Mouse (Mus musculus) midbrain, embryonic 11.5 days (tissue): ENCODE results near the gene Pik3c2g. TPM values are rescaled to one million over a fixed set of nuclear protein-coding genes. Genes with fewer than 3 reads are reported as not detected.
A peak's percentile ranks its signal among the peaks of the same experiment; 100 is the strongest.

Experiments used
- ATAC-seq: fragments of 200-750 bp; cut with Nextera tagmentation; 2 replicates; pipeline ENCODE4 v1.8.0; 2017; ENCODE audit warnings: moderate TSS enrichment, moderate library complexity; ENCODE audit not compliant: low FRiP score
- DNase-seq: peaks from one replicate; pipeline ENCODE4 v3.0.0; 2015; ENCODE audit warnings: low spot score; ENCODE audit errors: missing footprints
- H3K27ac ChIP-seq: fragments of 300-500 bp; sonication (generic); 2 replicates; pipeline ENCODE4 v1.5.1; 2014; ENCODE audit warnings: low read depth, low read length
- H3K27me3 ChIP-seq: fragments of 300-500 bp; sonication (generic); 2 replicates; pipeline ENCODE4 v1.6.1; 2014; ENCODE audit warnings: mild to moderate bottlenecking, low read length, moderate library complexity, mixed read lengths; ENCODE audit not compliant: control insufficient read depth, insufficient read depth
- H3K36me3 ChIP-seq: fragments of 300-500 bp; sonication (generic); 2 replicates; pipeline ENCODE4 v1.6.1; 2014; ENCODE audit warnings: mild to moderate bottlenecking, low read length, moderate library complexity, mixed read lengths; ENCODE audit not compliant: control insufficient read depth, insufficient read depth
- H3K4me1 ChIP-seq: fragments of 300-500 bp; sonication (generic); 2 replicates; pipeline ENCODE4 v1.6.1; 2014; ENCODE audit warnings: low read length; ENCODE audit not compliant: control insufficient read depth, insufficient read depth
- H3K4me2 ChIP-seq: fragments of 300-500 bp; sonication (generic); 2 replicates; pipeline ENCODE4 v1.6.1; 2014; ENCODE audit warnings: mild to moderate bottlenecking, moderate library complexity
- H3K4me3 ChIP-seq: fragments of 300-500 bp; sonication (generic); 2 replicates; pipeline ENCODE4 v1.5.1; 2014; ENCODE audit warnings: low read depth, low read length
- H3K9ac ChIP-seq: fragments of 300-500 bp; sonication (generic); 2 replicates; pipeline ENCODE4 v1.6.1; 2014; ENCODE audit warnings: low read length
- H3K9me3 ChIP-seq: fragments of 300-500 bp; sonication (generic); 2 replicates; pipeline ENCODE4 v1.6.1; 2016; ENCODE audit warnings: low read length; ENCODE audit not compliant: control insufficient read depth
- WGBS: fragments of 180-500 bp; shearing (Covaris S2); extraction: QIAGEN DNeasy Blood & Tissue Kit; methylation state at CpG from one replicate; pipeline ENCODE4 v1.1.7; 2014; 5-methylcytosine and 5-hydroxymethylcytosine counted together
- polyA plus RNA-seq: library from polyadenylated mRNA; unstranded; fragments of >200 nt; fragmentation: Nextera tagmentation; extraction: Ambion mirVana; gene quantifications from 2 replicates; pipeline ENCODE4 v1.2.1, GENCODE M21; 2014

The Pik3c2g gene
- polyA plus RNA-seq, 1 experiment from 2014 or later = not detected

DNA sequence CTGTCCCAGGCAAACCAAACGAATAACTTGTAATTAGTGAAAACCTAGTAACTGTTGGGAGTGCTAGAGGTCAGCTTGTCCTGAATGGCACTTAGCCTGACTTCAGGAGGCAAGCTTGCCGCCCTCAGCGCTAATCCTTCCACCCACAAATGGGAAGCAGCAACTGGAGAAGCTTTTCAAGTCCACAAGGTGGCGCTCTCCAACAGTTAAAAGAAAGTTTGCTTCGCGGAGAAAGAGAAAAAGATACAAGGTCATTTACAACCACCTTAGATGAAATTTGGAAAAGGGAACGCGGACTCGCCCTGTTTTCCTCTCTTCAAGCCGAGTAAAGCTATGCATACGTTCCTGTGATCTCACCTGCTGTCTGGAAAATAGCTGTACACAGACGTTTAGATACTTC is 2.3 kb downstream of the Pik3c2g start:
- DNase-seq = peak; percentile 94
- no peaks in the 10 kb centered on the region for H3K4me1 ChIP-seq
- ATAC-seq = peak; percentile 77; the same call in 1 of the 2 replicates
- H3K27me3 ChIP-seq = no peaks in the 10 kb centered on the region
- H3K9me3 ChIP-seq = no peaks in the 10 kb centered on the region
- H3K9ac ChIP-seq = no peak overlapping the region
- H3K27ac ChIP-seq = no peak overlapping the region
- H3K4me3 ChIP-seq = no peak overlapping the region
- whole genome bisulfite sequencing = 9% methylated on average over 12 of the region's 12 CpGs
- no peaks in the 10 kb centered on the region for H3K36me3 ChIP-seq
- H3K4me2 ChIP-seq = no peak overlapping the region

DNA sequence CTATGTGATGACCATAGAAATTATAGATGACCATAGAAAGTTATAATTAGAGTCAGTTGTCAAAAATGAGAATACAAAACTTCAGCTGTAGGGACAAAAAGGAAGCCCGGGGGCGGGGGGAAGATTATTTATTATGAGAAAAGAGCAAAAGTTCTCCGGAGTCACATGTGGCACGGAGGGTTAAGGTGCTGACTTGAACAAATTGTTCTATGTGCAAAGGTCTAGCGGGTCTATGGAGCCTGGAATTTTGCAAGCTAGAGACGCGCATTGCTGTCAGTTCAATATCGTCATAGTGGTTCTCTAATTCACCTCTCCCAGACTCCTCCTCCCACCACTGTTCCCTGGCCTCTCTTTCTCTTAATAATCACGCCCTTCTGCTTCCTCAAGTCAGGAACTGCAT is 2.8 kb downstream of the Pik3c2g start:
- Histone ChIP-seq H3K4me3 (no peak overlapping the region), H3K9me3 (no peaks in the 10 kb centered on the region), H3K36me3 (no peaks in the 10 kb centered on the region), H3K4me1 (no peaks in the 10 kb centered on the region), H3K27ac (no peak overlapping the region), H3K27me3 (no peaks in the 10 kb centered on the region), H3K4me2 (no peak overlapping the region), H3K9ac (no peak overlapping the region)
- ATAC-seq = no peak
- 72% methylated on average over 9 of the region's 9 CpGs for WGBS
- DNase-seq = no peak

DNA sequence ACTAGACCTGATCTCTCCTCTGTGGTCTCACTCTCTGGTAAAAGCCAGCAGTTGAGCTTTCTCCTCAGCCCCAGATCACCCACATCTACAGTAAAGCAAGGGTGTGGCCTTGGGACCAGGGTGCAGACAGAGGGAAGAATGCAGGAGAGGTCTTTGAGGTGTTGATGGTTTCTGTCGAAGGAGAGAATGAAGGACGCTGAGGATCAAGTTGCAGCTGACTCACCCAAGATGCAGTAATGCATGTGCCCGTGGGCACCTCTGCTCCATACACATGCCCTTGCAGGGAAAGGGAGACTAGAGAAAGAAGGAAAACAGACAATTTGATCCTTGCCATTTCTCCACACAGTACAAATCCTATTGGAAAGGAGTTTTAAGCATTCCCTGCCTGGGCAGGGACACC is 5.1 kb downstream of the Pik3c2g start:
- Histone ChIP-seq H3K4me1 (no peaks in the 10 kb centered on the region), H3K27ac (no peak overlapping the region), H3K36me3 (no peaks in the 10 kb centered on the region), H3K27me3 (no peaks in the 10 kb centered on the region), H3K4me2 (no peak overlapping the region), H3K9me3 (no peaks in the 10 kb centered on the region), H3K4me3 (no peak overlapping the region), H3K9ac (no peak overlapping the region)
- no peak for DNase-seq
- 63% methylated on average over 3 of the region's 3 CpGs for WGBS
- no peak for ATAC-seq

DNA sequence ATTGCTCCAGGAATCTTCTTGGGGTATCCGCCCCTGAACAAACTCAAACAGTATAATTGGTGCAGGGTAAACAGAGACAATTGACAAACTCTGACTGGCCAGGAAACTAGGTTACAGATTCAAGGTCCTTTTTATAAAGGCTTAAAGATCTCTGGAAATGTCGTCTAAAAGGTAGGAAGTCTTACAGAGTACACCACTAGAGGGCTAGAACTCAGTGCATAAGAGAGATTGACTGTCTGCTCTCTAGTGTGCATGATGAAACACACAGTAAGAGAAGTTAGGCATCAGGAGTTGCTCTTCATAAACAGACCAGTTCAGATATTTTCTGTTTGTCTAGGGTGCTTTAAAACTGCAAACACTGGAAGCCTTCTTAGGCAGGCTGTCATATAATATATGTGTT is 9.4 kb downstream of the Pik3c2g start:
- no peak for DNase-seq
- Histone ChIP-seq H3K36me3 (no peaks in the 10 kb centered on the region), H3K4me2 (no peak overlapping the region), H3K4me1 (no peaks in the 10 kb centered on the region), H3K27ac (no peak overlapping the region), H3K9me3 (no peaks in the 10 kb centered on the region), H3K4me3 (no peak overlapping the region), H3K9ac (no peak overlapping the region), H3K27me3 (no peaks in the 10 kb centered on the region)
- no peak for ATAC-seq
- 45% methylated on average over 2 of the region's 2 CpGs for WGBS

DNA sequence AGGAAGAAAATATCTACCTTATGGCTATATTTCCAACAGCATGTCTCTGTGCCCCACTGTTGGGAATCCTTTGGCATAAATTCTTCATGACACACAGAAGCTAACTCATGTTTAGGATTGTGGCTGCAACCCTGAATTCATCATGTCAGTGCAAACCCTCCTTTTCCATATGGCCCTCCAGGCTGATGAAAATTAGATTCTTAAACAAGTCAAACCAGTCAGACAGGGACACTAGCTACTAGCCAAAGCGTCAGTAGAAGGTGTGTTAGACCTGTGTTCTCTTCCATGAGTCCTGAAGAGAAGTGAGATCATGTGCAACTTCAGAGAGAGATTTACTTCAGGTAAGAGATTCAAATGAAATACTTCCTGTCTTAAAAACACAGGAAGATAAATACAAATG is 12.2 kb downstream of the Pik3c2g start:
- Histone ChIP-seq H3K4me1 (no peaks in the 10 kb centered on the region), H3K4me3 (no peak overlapping the region), H3K9ac (no peak overlapping the region), H3K4me2 (no peak overlapping the region), H3K27me3 (no peaks in the 10 kb centered on the region), H3K9me3 (no peaks in the 10 kb centered on the region), H3K27ac (no peak overlapping the region), H3K36me3 (no peaks in the 10 kb centered on the region)
- no peak for DNase-seq
- 94% methylated on average over 1 of the region's 1 CpGs for WGBS
- ATAC-seq = no peak

DNA sequence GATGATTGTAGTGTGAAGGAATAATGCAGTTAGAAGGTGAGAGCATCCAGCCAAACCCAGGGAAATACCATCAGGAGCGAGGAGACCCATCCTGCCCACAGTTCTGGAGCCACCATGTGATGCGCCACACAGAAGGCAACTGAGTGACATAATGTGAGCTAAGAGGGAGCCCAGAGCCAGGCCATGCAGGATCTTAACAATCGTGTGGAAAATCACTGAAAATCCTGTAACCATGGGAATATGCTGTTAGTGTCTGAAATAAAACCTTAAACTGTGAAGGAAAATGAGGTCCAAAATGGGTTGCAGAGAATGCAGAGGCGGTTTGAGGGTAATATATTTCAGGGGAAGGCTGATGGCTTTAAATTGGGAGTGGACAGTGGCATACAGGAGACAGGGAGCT is 31.8 kb downstream of the Pik3c2g start:
- Histone ChIP-seq H3K9me3 (no peaks in the 10 kb centered on the region), H3K4me2 (no peak overlapping the region), H3K4me1 (no peaks in the 10 kb centered on the region), H3K36me3 (no peaks in the 10 kb centered on the region), H3K27ac (no peak overlapping the region), H3K9ac (no peak overlapping the region), H3K27me3 (no peaks in the 10 kb centered on the region), H3K4me3 (no peak overlapping the region)
- DNase-seq (no peak), ATAC-seq (no peak)
- 84% methylated on average over 4 of the region's 4 CpGs for WGBS

DNA sequence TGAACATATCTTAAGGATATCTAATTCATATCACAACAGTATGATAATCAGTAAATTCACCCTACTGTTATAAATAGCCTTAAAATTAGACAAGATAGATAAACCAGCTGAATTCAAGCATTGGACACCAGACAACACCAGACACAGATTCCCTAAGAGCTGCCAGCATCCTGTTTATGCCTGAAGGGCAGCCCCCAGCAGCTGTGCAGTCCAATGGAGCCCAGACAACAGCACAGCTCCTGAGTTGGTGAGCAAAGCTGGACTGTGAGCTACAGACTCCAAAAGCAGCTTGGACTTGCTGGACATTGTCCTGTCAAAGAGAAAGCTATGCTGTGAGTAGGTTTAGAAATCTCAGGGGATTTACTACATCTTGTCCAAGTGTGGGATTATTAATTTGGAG is 37.7 kb downstream of the Pik3c2g start:
- H3K4me3 ChIP-seq = no peak overlapping the region
- H3K9ac ChIP-seq = no peak overlapping the region
- no peak overlapping the region for H3K27ac ChIP-seq
- H3K36me3 ChIP-seq = no peaks in the 10 kb centered on the region
- no peak for DNase-seq
- H3K27me3 ChIP-seq = no peaks in the 10 kb centered on the region
- ATAC-seq = no peak
- H3K4me1 ChIP-seq = no peaks in the 10 kb centered on the region
- H3K9me3 ChIP-seq = no peaks in the 10 kb centered on the region
- H3K4me2 ChIP-seq = no peak overlapping the region

DNA sequence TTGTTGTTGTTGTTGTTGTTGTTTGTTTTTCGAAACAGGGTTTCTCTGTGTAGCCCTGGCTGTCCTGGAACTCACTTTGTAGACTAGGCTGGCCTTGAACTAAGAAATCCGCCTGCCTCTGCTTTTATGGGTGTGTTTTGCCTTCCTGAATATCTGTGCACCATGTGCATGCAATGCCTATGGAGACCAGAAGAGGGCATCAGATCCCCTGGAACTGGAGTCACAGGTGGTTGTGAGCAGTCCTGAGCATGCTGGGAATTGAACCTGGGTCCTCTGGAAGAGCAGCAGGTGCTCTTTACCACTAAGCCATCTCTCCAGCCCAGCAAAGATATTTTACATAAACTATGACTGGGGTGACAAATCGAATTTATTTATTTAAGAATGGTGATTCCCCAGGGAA is 47.5 kb downstream of the Pik3c2g start:
- Histone ChIP-seq H3K27ac (no peak overlapping the region), H3K4me2 (no peak overlapping the region), H3K4me3 (no peak overlapping the region), H3K36me3 (no peaks in the 10 kb centered on the region), H3K4me1 (no peaks in the 10 kb centered on the region), H3K9ac (no peak overlapping the region), H3K9me3 (no peaks in the 10 kb centered on the region), H3K27me3 (no peaks in the 10 kb centered on the region)
- ATAC-seq (no peak), DNase-seq (no peak)
- WGBS = 84% methylated on average over 3 of the region's 3 CpGs

DNA sequence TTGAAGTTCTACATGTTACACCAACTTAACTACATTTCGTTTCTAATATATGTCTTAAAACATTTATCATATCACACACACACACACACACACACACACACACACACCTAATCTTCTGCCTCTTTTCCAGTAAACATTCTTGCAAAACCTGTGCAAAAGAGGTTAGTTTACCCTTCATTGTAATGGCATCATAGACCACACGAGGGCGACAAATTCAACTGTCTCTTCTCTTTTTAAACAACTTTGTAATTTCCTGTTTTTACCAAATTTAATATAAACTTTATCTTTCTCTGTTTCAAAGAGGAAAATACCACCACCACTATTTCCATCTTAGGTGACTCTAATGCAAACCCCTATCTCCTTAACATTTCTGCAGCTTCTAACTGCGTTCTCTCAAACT is 68.4 kb downstream of the Pik3c2g start:
- Histone ChIP-seq H3K27ac (no peak overlapping the region), H3K4me2 (no peak overlapping the region), H3K9ac (no peak overlapping the region), H3K4me3 (no peak overlapping the region), H3K36me3 (no peaks in the 10 kb centered on the region), H3K9me3 (no peaks in the 10 kb centered on the region; the same call in 1 of the 2 replicates), H3K27me3 (no peaks in the 10 kb centered on the region), H3K4me1 (no peaks in the 10 kb centered on the region)
- ATAC-seq = no peak
- 33% methylated on average over 4 of the region's 4 CpGs for whole genome bisulfite sequencing
- DNase-seq = peak; percentile 91

DNA sequence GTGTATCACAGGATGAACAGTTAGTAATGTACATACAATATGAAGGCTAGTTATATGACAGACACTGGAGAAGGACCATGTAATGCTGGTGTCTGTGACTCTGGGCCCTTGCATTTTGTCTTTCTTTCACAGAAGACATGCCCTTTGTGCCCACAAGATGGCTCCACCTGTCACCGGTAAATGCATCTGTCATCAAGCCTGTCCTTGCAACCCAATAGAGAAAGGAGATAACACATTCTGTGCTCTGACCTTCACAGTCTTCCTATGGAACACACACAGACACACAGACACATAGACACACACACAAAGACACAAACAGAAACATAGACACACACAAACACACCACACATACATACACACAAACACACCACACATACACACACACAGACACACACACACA is 75.4 kb downstream of the Pik3c2g start:
- WGBS = 37% methylated on average over 1 of the region's 1 CpGs
- peak; percentile 89 for DNase-seq
- ATAC-seq = peak; percentile 52; the same call in 1 of the 2 replicates

More for the DNA sequence above, 75.4 kb downstream of the Pik3c2g start:
- Histone ChIP-seq H3K4me2 (no peak overlapping the region), H3K27ac (no peak overlapping the region), H3K4me1 (no peaks in the 10 kb centered on the region), H3K27me3 (no peaks in the 10 kb centered on the region), H3K4me3 (no peak overlapping the region), H3K36me3 (no peaks in the 10 kb centered on the region), H3K9ac (no peak overlapping the region), H3K9me3 (no peaks in the 10 kb centered on the region; the same call in 1 of the 2 replicates)
